Mouse (Mus musculus): ENCODE measurements around the gene Slc2a13. TPM values are rescaled to one million over a fixed set of nuclear protein-coding genes. Genes with fewer than 3 reads are reported as not detected.

Slc2a13 gene
- 100 to 1,000 TPM in 2 of 4 experiments, 10 to 100 TPM in 2; 89.4 to 110 (median 99.6) TPM for total RNA-seq (2022)

- peak; percentile 74 to 89 for DNase-seq (ENCODE audit: low spot score in 2 of 2)
Observed at GRCm38 (mm10) chr15:91573111-91573538, at the start of gene Slc2a13. Slc2a13 (minus strand) TSS chr15:91573261.

DNA sequence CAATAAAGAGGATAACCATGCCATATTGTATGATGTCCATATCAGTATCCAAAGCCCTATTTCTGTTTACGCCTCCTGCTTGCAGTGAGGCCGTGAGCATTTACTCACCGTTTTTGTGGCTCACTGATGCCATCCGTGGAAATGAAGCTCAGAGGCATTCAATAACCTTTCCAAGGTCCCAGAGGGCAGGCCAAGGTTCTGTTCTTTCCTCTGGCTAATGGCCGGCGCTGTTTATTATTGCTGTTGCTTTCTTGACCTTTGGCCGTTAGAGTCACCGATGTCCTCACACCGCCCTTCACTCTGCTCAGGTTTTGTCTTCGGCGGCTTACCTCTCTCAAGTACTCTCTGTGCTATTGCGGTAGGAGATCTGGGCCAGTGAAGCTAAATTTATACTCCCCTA lies 43.0 kb upstream of the Slc2a13 start:
- no peak for DNase-seq (ENCODE audit: low spot score in 2 of 2)

DNA sequence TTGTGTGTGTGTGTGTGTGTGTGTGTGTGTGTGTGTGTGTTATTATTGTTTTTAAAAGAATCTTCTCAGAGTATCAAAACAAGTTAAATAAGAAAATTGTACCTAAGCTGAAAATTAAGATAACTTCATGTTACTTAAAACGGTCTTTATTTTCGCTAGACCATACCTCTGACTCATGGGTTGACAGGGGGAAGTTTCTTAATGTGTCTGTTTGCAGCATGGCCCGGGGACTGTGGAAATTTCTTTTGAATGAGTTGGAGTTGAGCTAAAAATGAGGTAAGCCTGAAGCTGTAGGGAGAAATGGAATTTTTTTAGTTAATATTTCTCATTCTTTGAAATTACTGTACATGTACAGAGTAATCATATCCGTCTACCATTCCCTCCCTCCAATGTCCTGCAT lies 42.5 kb upstream of the Slc2a13 start:
- no peak for DNase-seq (ENCODE audit: low spot score in 2 of 2)

DNA sequence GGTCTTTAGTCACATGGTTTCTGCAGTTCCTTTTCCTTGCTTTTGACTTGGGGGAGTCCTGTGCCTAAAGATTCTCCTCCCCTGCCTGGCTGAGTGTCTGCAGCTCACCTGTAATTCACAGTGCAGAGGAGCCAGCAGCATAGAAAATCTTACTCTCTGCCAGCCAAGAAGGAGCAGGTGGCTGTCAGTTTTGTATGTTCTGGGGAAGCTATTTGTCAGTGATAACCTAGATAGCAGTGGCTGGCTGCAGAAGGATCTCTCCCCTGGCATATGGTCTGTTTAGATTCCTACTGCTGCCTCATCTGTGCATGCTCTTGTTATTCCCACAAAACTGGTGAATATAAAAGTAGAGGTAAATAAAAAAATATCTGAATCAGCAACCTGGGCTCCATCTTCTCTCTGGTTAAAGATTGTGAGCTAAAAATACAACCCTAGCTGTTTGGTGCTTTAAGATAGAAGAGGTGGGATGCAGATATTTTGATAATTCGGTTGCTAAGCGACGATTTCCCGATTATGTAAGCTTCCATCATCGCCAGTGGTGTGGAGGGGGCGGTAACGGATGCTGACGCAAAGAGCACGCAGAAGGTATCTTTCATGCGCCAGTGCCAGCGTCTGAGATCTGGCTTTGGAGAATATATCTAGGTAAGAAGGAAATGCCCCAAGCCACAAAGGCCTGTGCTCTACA lies 41.1 kb upstream of the Slc2a13 start:
- peak; percentile 48 to 90 for DNase-seq (ENCODE audit: low spot score in 2 of 2)

DNA sequence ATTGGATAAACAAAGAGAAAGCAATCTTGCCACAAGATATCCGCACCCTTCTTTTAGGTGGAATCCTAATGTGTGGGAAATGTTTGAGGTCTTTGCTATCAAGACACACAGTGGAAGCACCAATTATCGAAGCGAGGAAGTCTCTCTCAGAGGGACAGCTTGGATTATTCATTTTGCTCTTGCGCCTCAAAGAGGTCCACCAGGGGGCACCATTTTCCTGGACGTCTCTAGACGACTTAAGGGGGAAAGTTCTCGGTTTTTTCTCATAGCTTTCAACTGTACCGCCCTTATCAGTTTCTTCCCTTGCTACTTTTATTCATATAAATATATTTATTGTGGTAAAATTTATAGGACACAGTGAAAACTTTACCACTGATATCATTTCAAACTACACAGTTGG lies 36.7 kb upstream of the Slc2a13 start:
- DNase-seq (ENCODE audit: low spot score in 2 of 2): peak in 1 of 2 experiments; percentile 33

DNA sequence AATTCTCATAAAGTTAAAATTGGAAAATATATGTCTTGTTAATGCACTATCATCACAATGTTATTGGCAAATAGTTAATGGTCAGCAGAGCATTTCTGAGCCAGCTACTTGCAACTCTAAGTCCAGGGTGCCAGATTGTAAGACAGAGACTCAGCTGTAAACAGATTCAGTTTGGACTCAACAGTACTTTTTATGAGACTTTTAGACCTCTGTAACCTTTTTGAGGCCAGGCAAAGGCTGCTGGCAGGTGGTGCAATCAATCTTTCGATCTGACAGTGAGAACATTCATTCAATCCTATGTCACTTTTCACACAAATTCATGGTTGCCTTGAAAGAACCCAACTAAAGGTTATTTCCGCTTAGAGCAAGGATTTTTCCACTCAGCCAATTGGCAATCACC lies 35.8 kb upstream of the Slc2a13 start:
- no peak for DNase-seq (ENCODE audit: low spot score in 2 of 2)

DNA sequence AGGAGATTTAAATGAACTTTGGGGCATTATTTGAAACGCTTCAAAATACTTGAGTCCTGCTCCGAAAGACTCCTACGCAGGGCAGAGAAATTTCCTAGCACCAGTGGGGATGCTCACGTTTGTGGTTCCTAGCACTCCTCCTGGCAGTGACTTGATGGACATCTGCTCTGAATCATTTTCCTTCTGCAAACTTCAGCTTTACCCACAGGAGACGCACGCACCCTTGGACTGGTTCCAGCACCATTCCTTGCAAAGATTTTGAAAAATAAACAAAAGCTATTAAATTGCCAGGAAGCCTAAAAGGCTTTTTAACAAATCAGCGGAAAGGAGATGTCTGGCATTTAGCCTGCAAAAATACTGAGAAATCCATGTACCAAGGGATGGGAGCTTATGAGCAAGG lies 28.1 kb upstream of the Slc2a13 start:
- DNase-seq (ENCODE audit: low spot score in 2 of 2): no peak

DNA sequence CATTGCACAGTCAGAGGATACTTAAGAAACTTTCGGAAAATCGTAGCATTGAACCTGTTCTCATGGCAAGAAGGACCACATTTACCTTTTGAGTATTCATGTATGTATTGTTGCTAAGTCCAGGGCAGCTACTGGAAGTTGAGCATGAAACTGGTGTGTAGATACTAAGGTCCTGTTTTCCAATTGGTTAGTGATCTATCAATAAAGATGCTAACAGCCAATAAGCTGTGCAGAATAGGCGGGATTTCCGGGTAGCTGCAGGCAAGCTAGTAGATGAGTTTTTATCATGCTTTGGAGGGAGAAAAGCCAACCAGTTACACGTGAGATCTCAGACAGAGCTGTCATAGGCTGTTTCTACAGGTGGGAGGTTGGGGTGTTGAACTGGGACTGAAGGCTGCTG lies 24.2 kb upstream of the Slc2a13 start:
- DNase-seq (ENCODE audit: low spot score in 2 of 2): no peak

DNA sequence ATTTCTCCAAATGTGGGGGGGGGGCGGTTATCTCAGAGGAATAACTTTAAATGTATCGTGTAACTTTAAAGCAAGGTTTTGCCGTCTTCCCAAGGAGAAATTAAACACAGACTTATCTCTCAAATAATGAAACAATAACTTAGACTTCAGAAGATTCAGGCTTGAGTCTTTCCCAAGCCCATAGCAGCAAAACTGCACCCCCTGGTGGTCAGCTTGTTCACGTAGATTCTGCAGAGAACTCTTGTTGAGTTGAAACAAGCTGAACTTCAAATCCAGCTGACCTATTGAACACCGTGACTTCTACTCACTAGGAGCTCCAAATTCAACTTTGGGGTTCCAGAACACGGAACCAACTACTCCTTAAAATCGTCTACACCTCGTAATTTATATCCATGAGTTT lies 1.4 kb upstream of the Slc2a13 start:
- peak; percentile 39 to 53 for DNase-seq (ENCODE audit: low spot score in 2 of 2)

DNA sequence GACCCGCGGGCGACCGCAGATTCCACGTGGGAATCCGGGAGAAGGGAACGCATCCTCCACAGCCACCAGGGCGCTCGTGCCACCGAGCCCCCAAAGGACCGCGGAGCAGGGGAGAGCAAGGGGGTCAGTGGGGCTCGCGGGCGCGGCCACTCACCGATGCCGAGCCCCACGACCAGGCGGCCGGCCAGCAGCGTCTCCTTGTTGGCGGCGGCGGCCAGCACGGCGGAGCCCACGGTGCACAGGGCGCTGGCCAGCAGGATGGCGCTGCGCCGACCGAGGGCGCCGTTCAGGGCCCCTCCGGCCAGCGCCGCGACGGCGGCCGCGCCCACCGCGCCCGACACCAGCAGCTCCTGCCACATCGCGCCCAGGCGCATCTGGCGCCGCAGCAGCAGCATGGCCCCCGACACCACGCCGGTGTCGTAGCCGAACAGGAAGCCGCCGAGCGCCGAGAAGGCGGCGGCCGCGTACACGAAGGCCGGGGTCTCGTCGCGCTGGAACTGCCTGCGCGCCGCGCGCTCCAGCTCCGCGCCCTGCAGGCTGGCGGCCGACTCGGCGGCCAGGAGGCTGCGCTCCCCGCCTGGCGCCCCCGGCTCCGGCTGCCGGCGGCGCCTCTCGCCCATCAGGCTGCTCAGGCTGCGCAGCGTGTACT lies 516 bp downstream of the Slc2a13 start:
- DNase-seq (ENCODE audit: low spot score in 2 of 2): no peak

GRCm38 (mm10) chr15:91571981-91572380 lies 1.1 kb downstream of the Slc2a13 start:
- no peak for DNase-seq (ENCODE audit: low spot score in 2 of 2)

DNA sequence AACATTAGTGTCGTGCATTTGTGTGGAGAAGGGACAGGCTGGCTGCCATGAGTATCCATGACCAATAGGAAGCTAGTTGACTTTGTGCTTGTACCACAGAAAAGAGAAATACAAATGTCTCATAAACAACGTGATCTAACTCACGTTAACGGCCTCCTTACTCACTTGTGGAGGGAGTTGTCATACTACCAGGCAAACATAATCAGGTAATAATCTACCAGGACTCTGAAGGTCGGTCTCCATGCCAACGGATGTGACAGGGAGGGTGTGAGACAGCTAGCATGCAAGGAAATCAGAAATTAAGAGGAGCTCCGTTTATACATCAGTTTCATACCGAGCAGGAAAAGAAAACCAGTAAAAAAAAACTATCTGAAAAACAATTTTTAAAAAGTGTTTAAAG lies 6.3 kb downstream of the Slc2a13 start:
- no peak for DNase-seq (ENCODE audit: low spot score in 2 of 2)

DNA sequence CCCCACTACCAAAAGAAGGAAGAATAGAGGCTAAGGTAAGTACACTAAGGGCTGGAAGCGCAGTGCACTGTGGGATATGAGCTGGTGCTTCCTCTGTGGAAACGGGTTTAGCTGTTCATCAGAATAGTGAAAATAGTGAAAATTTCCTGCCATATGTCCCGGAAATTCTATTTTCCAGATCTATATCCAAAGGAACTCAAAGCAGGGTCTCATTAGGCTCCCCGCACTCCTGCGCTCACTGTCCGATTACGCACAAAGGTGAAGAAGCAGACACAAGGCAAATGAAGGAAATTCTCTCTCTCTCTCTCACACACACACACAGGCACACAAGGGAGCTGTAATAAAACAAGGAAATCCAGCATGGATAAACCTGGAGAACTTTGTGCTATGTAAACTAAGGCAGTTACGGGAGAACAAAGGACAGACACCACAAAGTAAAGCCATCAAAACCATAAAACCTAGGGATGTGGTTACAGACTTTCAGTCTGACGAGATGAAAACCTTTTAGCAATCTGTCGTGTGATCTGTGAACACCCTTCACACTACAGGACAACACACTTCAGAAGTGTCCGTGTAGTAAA lies 7.9 kb downstream of the Slc2a13 start:
- DNase-seq (ENCODE audit: low spot score in 2 of 2): no peak

- DNase-seq (ENCODE audit: low spot score in 2 of 2): no peak
Observed at GRCm38 (mm10) chr15:91561728-91562127, 11.3 kb downstream of the Slc2a13 start.

DNA sequence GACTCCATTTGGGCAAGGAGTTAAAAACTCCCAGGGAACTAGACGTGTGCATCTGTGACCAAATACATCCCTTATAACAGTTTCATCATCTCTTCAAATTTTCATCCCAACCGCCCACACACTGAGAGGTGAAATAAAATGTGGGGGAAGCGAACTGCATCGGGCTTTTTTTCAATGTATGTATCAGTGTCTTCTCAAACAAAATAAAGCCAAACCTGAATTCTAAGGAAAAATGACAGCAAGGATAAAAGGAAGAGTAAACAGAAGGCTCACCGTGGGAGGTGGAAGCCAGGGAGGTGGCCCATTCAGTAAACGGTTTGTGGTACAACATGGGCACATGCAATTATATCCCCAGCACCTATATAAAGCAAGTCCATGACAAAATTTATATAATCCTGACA lies 17.7 kb downstream of the Slc2a13 start:
- peak in 1 of 2 experiments; percentile 25 for DNase-seq (ENCODE audit: low spot score in 2 of 2)

- DNase-seq (ENCODE audit: low spot score in 2 of 2): no peak
Observed at GRCm38 (mm10) chr15:91548586-91549268, 24.3 kb downstream of the Slc2a13 start.

- DNase-seq (ENCODE audit: low spot score in 2 of 2): no peak
Observed at GRCm38 (mm10) chr15:91544586-91544985, 28.5 kb downstream of the Slc2a13 start.

- DNase-seq (ENCODE audit: low spot score in 2 of 2): no peak
Observed at GRCm38 (mm10) chr15:91538439-91538838, 34.6 kb downstream of the Slc2a13 start.

DNA sequence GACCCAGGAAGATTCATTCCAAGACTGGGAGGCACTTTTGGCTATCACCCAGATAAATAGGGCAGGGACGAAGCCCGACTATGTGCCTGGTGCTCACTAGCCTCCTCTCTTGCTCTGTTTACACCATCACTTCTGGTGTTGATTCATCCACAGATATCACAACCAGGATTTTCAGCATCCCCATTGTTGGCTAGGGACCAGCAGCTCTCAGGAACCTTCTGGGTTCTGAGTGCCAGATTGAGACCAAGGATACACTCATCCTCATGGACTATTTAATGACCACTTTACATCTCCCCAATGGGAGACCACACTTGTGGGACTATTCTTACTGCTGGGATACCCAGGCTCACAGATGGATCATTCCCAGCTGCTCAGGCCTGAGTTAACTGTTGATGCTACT lies 46.2 kb downstream of the Slc2a13 start:
- no peak for DNase-seq (ENCODE audit: low spot score in 2 of 2)

DNA sequence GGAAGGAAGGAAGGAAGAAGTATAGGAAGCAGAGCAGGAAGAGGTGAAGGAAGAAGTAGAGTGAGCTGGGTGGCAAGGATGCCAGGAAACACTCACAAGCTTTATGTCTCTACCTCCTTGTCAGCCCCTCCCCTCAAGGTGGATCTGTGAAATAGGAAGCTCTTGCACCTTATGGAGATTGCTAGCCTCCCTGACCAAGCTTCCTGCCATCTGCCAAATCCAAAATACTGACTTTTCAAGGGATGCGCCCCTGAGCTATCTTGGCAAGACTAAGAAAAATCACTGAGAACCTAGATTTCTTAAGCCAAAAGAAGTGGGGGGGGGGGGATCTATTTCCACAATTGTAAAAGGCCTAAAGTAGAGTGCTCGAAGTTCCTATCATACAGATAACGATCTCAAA lies 46.9 kb downstream of the Slc2a13 start:
- no peak for DNase-seq (ENCODE audit: low spot score in 2 of 2)

DNA sequence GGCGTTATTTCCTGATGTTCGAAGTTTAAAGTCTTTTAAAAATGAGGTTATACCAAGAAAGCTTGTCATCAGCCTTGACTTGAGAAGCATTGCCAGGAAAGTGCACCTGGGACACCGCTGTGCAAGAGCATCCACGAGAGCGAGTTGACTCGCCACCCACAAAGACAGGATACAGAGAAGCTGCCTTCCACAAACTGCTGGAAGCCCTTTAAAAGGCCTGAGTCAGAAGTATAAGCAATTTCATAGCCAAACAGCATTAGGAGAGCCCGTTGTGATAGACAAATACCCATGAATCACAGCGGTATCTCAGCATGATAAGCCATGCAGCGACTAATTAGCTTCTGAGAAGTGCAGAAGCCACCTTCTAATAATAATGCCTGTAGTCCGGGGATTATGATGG lies 48.6 kb downstream of the Slc2a13 start:
- no peak for DNase-seq (ENCODE audit: low spot score in 2 of 2)

GRCm38 (mm10) chr15:91503291-91503690 lies 69.8 kb downstream of the Slc2a13 start:
- no peak for DNase-seq (ENCODE audit: low spot score in 2 of 2)

All from left cerebral cortex, adult 8-10 months (tissue).